Mouse (Mus musculus) Muller cell, postnatal 12 days (primary cell): Measurements from ENCODE around the gene Cntnap4.
A peak's percentile ranks its signal among the peaks of the same experiment; 100 is the strongest.

ENCODE experiments used
- DNase-seq: peaks from one replicate; pipeline ENCODE4 v3.0.0-alpha.2; 2015; ENCODE audit errors: inconsistent ontology term

Cntnap4 gene

DNA sequence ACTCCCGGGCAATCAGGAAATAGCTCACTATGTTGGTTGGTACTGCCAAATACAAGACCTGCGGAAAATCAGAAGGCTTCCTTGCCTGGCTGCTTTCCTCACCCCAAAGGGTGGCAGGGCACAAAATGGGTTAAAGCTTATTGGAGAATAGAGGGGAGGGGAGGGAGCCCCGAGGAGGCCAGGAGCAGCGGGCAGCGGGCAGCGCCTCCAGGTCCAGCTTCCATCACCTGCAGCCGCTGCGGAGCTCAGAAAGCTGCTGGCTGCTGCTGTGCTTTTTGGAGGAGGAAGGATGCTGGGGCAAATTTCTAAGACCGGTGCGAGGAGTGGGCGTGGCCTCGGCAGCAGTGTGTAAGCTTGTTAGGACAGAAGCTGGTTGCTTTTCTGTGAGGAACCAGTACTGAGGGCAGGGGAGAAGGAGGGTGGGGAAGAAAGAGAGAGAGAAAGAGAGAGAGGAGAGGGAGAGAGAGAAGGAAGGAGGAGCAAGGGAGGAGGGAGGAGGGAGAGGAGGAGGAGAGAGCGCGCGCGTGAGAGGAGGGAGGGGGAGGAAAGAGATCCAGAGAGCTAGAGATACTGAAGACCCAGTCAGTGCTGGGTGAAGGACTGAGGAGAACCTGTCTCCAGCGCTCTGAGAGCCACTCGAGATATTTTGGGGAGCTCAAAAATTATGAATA is at the start of gene Cntnap4:
Gene Cntnap4 (plus strand): TSS at position 573 of the 671 bp plus-strand sequence.
- peak; percentile 23 for DNase-seq

DNA sequence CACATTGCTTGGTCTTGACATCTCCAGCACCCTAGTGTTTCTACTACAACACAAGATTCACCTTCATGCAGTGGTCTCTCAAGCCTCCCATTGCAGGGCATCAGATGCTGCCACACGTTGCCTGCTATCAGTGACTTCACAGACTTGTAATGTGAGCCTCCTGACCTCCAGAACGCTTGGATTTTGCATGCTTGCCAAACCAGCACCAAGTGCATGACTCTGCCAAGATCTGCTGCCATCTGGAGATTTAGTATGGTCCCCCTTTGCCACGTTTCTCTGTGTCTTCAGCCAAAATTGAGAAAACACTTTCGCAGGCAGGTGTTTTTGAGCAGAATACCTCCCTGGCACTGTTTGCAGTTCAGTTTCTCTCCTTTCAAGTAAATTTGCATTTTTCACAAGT is 12.5 kb upstream of the Cntnap4 start:
- no peak for DNase-seq

DNA sequence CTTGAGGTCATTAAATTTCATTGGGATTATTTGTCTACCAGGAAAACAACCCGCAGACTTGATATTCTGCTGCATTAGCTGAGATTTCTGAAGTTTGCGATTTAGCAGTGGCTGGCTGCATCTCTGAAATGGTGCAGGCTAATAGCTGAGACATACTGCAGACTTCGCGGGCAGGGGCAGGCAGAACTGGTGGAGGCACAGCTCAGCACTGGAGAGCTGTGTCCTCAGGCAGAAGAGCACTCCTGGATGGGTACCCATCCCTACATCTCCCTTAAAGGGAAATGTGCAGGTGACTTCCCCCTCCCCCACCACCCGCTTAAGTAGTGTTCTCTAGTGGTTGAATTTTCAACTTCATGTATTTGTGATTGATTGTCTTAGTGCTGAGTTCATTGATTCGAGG is 698 bp downstream of the Cntnap4 start:
- DNase-seq, result no peak

DNA sequence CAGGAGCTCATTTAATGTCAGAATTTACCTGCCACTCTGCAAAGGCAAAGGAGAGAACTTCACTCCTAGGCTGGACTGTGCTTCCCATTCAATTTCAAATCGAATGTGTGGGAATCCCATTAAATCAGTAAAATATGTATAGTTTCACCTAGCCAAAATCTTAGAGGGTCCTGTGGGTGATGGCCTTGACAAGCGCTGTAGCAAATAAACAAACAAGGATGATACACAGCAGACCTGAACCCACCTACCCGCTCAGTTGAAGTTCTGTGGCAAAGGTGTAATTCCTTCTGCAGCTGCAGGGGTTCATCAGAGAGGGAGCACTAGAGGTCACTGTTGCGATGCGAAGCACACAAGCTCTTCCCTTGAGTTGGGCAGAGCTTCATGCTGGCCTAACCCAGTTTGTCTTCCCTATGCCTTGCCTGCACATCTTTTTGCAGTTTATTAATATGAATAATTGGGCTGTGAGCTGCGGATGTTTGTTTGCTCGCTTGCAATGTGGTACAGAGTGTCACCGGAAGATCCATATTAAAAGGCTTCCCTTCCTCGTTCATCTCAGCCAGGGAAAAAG is 1.6 kb downstream of the Cntnap4 start:
- peak; percentile 14 for DNase-seq

DNA sequence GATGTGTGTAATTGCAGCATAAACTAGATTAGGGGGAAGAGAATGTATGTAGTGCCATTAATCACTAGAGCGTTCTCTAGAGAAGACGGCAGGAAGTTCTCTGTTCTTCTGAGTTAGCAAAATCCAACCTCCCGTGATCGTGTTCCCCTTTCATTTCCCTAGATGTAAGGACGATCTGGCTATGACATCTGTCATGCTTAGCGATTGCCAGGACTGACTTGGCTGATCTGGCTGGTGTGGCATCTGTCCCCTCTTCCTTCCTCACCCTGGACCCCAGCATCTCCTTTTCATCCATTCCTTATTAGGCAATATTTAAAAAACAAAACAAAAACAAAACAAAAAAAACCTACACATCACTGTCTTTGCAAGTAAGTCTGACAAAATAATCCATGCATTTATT is 11.6 kb downstream of the Cntnap4 start:
- DNase-seq, result no peak

DNA sequence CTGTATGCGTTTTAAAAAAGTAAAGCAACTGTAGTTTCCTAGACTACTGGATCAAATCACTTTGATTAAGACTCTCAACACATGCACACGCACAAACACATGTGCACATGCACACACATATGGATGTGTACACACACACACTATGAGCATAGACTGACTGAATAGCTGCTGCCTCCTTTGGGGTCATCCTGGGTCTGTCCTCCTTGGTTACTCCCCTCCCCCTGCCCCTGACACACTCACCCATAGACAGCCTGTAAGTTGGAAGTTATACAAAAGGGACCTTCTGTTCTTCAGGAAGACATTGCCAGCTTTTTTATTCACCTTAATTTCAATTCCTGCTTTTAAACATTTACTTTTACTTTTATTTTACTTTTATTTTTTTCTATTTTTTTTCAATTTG is 13.6 kb downstream of the Cntnap4 start:
- no peak for DNase-seq

DNA sequence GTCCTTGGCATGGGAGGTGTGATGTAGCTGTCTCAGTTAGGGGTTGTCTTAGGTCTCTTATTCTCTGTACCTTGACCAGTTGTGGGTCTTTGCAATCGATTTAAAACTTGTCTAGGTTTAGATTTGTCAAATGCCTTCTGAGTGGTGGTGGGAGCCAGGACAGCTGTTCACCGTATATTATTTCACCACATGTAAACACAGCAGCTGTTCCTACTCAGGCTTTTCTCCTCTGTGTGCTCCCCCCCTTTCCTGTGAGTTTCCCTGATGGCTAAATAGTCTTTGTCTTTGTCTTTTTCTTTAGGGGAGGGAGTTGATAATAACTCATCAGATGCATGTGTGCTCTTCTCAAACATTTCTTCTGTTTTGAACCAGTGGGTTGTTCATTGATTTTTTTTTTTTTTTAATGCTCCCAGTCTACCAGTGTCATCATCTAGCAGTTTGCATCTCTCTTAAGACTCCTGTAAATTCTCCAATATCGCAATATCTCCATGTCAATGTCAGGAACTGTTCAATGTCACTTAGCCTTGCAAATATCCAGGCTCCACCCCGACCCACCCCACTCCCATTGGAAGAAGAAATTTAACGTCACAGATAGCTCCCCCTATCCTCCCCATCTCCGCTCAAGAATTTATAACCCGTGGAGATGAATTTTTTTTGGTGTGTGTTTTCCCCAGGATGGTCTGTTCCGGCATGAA is 18.7 kb downstream of the Cntnap4 start:
- DNase-seq, result no peak

DNA sequence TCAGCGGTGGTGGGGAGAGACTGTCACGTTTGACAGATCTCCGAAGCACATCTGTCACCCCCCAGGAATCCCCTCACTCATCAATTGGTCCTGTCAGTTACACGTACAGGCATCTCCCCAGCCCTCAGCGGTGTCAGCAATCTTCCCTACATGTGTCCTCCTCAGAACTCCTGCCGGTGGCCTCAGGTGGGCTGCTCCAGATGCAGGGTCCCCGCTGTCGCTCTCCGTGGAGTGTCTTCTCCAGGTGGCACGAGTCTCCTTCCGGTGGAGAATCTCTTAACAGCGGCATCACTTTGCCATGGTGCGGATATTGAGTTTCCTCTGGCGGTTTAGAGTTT is 19.2 kb downstream of the Cntnap4 start:
- no peak for DNase-seq

DNA sequence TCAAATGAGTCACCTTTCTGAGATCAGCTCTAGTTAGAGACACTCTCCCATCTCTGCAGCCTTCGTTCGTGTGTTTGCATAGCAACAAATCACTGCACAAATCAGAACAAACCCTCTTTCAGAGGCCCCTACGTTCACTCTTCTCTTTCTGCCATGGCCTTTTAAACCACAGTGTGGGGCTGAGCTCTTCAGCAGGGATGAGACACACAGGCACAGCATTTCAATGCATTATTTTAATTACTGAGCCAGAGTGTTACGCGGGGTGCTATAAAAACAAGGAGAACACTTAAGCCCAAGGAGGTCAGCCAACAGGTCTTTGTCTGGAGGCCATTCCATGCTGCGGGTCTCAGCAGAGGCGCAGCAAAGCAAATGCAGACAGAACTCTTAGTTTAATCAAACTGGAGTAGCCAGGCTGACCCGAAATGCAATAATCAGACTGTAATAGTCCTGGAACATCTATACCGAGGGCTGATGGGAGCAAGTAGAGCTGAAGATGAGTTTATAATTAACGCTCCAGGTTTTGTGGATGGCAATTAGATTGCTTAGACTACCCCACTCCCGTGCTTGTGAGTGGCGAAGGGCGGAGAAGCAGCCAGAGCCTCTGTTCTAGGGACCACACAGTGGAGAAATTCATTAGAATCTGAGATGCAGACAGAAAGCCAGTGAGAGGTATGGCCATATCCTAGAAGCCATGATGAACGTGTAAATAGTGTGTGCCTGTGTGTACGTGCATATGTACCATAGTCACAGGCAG is 26.4 kb downstream of the Cntnap4 start:
- DNase-seq, result no peak

DNA sequence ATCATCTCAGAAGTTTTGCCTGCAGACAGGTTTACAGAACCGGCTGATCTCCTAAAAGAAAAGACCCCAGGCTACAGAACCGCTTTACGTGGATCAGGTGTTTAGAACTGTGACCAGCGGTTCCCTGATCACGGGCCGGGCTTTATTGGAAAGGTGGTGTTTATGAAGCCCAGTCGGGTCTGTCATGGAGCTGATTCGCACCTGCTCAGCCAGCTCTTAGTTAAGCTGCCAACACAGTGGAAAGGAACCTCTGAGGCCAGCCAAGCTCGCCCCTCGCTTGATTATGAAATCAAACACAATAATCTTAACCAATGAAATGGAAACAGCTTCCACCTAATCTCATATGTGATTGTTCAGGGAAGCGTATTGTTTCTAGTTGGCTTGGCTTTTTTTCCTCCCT is 30.1 kb downstream of the Cntnap4 start:
- DNase-seq, result no peak

DNA sequence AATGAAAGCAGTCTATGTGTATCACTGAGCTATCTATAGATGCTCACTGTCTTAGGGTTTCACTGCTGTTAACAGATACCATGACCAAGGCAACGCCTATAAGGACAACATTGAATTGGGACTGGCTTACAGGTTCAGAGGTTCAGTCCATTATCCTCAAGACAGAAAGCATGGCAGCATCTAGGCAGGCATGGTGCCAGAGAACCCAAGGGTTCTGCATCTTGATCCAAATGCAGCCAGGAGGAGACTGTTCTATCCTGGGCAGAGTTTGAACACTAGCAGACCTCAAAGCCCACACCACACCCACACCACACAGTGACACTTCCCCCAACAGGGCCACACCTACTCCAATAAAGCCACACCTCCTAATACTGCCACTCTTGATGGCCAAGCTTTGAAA is 31.3 kb downstream of the Cntnap4 start:
- no peak for DNase-seq

DNA sequence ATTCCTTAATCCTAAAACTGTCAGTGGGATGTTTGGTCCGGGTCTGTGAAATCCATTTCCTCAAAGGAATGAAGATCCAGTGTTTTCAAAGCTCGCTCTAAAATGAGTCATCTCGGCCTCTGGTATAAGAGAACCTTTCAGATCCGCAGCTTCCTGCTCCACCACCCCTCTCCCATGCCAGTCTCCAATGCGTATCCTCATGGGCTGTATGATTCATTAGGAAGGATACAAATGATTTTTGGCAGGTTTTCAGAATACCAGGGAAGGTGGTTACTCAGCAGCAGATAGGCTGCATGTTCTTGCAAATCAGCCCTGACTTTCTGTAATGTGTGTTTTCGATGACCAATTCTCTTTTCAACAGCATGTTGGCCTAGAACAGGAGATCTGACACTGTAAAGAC is 40.3 kb downstream of the Cntnap4 start:
- peak; percentile 58 for DNase-seq

DNA sequence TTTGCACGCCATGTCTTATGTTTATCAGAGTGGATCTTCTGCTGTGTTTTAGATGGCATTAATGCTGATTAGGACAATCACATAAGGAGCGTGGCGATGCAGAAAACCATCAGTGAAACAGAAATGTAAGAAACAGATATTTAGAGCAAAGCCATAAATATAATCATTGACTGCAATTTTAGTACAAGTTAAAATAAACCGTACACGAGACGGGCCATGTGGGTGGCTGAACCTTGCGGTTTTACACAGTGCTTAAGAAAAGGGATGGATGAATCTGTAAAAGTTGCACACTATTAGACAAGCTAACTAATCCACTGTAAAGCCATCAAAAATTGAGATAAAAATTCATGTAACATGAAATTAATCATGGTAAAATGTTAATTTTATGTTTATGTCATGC is 58.9 kb downstream of the Cntnap4 start:
- no peak for DNase-seq

DNA sequence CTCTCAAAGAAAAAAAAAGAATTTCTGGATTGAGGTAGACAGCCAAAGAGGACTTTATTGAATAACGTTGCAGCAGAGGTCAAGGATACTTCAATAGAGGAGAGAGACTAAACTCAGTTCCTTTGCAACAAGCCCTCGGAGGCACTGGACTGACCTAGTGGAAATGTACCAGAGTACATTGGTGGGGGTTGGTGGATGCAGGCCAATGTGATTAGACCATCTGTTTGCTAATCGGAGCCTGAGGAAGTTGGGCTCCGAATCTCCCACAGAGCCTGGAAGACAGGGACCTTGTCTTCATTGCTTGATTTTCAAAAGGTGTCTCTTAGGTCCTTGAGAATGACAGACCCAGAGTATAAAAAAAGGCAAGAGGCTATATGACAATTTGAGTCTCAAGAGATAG is 82.8 kb downstream of the Cntnap4 start:
- DNase-seq, result no peak

DNA sequence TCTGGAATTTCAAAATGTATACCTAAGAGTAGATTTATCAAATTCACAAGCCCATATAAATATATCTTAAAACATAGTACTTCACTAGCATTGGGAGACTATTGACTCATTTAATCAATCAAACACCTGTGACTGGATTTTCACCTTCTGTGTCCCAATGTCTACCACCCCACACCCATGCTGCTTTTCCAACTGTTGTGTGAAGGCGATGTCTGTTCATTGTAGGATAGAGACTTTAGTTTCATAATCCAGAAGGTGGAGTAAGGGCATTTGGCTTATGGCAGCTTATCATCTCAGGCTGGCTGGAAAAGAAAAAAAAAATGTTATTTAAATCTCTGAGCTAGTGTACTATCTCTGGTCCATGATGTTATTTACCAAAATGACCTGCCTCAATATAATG is 83.4 kb downstream of the Cntnap4 start:
- no peak for DNase-seq

DNA sequence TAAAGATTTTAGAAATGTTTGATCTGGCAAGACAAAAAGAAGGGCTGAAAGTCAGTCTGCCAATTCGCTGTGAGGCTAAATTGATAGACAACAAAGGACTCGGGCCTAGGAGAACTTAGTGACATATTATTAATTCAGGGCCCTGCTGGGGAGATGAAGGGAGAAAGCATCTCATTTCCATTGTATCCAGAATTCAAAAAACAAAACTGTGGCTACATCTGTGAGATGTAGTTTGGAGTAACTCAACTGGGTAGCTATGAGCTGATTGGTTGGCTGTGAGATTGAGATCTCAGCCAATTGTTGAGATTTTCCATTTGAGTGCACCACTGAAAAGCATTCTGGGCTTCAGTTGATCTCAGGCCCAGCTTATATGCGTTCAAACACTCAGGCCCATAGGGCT is 84.2 kb downstream of the Cntnap4 start:
- DNase-seq, result no peak

DNA sequence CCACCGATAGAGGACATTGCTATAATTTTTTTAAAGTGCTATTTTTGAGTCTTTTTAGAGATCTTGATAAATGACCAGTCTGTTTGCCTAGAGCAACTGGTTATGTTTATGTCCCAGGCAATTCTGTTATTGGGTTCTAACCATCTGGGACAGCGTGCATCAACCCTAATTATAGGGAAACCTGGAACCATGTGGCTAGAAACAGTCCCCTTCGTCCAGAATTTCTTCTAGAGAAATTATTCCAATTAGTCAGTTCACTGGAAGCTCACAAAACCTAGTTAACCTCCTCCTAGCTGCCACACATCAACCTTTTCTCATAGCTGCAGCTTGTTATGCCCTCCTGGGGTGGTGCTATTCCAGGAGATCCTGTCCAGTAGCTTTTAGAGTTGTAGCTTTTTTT is 94.2 kb downstream of the Cntnap4 start:
- DNase-seq, result no peak

DNA sequence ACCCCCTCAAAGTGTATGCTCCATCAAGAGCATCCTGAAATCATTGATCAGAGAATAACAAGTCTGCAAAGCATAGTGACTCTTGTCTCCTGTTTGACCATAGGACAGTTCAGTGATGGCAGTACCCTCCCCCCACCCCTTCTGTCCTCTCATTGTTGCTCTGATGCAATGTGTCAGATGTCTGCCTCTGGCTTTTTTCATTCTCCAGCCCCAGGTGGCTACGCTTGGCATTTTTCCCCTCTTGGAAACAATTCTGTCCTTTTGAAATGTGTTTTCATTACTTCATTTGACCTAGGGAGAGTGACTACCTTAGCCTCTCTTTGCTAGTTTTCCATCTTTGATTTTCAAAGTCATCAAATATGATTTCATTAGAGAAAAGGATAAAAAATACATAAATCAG is 104.8 kb downstream of the Cntnap4 start:
- DNase-seq, result no peak

DNA sequence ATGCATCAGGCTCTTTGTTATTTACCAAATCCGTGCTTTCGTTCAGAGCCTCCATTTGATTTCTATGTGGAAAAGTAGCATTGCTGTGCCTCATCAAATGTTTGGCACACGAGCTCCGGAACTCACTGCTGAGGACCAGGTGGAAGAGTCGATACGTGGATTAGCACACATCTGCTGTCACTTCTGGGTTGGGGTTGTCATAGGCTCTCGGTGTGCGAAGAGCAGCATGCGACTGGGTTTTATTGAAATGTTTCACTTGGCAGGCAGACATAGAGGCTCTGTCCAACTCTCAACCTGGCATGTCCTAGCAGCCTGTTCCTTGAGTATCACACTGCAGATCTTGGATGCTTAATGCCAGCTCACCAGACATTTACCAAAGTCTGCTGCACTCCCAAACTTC is 111.9 kb downstream of the Cntnap4 start:
- no peak for DNase-seq

DNA sequence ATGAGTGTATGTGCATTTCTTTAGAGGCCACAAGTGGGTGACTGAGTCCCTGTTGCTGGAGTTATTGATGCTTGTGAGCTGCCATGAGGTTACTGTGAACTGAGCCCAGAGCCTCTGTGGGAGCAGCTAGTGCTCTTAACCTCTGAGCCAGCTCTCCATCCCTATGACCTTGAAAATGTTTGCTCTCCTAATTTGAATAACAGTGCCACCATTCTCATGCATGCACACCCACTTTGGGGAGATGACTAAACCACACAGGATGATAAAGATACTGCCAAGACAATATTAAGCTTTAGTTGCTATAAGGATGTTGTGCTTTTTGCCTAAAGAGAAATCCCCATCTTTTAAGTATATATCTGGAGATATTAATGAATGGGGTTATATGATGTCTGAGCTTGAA is 125.9 kb downstream of the Cntnap4 start:
- no peak for DNase-seq

DNA sequence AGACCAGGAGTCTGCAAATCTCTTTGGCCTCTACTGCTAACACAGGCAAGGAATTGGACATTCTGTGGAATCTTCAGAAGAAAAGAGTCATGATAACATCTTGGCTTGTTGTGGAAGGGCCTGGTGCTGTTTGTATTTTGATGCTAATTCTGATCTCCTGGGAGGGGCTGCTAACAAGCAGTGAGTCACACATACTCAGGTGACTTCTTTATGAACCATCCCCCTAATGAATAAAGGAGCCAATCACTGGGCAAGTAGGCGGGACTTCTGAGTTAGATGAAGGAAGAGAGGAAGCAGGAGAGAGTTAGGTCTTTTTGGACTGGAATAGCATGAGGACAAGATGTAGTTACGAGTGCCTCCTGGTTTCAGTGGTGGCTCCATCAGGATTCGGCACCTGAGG is 128.3 kb downstream of the Cntnap4 start:
- no peak for DNase-seq

DNA sequence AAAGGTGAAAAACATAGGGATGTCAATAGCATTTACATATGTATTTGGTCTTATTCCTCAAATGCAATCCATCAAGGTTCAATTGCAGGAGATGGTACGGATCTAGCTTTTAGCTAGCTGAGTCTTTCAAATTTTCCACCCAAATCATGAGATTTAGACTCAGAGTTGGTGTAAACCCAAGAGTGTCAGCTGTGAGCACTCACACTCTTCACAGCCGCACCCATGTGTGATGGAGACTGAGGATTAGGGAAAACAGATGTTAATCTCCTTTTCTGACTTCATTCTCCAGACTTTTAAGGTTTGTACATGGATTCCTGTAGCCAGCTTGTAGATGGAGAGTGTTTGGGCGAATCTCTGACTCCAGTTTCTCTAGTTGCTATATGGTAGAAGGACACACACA is 147.1 kb downstream of the Cntnap4 start:
- DNase-seq, result no peak

DNA sequence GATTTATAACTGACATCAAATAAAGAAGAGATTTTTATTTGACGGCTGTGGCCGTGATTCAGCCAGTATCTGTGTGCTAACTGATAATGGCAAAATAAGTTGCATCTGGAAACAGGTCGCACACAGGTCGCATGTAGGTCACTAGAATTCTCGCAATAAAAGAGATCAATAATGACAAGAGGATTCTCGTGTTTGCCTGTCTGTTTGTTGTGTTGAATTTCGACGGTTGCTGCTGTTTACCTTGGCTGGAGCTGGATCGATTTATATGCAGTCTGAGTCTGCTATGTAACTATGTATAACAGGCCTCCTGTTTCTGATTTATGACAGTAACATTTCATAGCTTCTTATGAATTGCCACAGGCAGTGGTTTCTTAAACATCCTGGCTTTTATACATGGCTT is 155.1 kb downstream of the Cntnap4 start:
- no peak for DNase-seq
